Mouse (Mus musculus): ENCODE data around the gene Tacstd2.
"Not testable (repeated sequence)": the region's sequence is repeated elsewhere in the genome, so short reads cannot be mapped to it uniquely, and the experiment has no call there.

GRCm38 (mm10) chr6:67501938-67502337 lies 33.7 kb downstream of the Tacstd2 start:
- TF ChIP-seq CTCF (IDR thresholded peaks at IDR 0.05; ENCODE audit: control insufficient read depth, insufficient read depth, insufficient read length); USF1 (IDR thresholded peaks at IDR 0.05; ENCODE audit: low read depth); MYOG (IDR thresholded peaks at IDR 0.05; ENCODE audit: control insufficient read depth, extremely low read depth, insufficient read length); MYOD1 (IDR thresholded peaks at IDR 0.05; ENCODE audit: control insufficient read depth, insufficient read length, low read depth); MAX (IDR thresholded peaks at IDR 0.05); CEBPB (IDR thresholded peaks at IDR 0.05; ENCODE audit: low read depth): not testable (repeated sequence)

Measured in C2C12 (cell line).